Mouse (Mus musculus) liver (tissue): ENCODE measurements at regions not wholly inside any gene's neighbourhood (a gene's known extent, or its start where the extent isn't known, plus 50 kb on each side); places are given as distances from the start of the nearest gene placed in this dataset.

Source experiments
- DNase-seq: peaks from one replicate; pipeline ENCODE4 v3.0.0-alpha.2; 2020; ENCODE audit warnings: mixed read lengths

DNA sequence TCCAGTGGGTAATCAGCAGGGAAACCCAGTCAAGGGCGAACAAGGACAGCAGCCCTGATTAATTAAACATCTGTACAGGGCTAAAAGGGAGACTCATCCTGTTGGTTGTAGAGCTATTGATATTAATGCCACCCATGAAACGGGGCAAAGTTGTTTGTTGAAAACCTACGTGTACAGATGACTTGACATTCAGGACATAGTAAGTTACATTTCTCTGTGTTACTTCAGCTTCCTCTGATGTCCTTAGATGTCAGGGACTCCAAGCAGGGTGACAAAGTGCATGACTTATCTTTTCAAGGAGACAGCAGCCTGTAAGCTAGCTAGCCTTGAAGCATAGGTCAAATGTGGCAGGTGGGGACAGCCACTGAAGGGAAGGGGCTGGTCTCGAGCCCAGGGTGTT is 390.5 kb downstream of the Ccdc171 start:
- DNase-seq, result no peak

DNA sequence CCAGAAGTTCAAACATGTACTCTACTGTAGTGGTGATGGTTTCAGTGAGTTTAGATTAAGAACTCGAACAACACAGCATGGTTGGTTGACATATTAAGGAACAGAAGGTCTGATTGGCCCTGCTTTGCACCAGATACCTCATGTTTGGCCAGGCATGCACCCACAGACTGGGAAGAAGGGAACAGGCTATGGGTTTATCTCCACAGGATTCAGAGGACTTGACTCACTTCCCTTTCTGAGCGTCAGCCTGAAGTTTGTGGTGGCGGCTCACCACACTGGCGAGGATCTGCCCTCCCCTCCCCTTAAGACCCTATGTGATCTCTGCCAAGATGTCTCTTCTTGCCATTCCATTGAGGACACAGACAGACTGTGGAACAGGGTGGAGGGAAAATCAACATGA is 391.7 kb downstream of the Ccdc171 start:
- no peak for DNase-seq

DNA sequence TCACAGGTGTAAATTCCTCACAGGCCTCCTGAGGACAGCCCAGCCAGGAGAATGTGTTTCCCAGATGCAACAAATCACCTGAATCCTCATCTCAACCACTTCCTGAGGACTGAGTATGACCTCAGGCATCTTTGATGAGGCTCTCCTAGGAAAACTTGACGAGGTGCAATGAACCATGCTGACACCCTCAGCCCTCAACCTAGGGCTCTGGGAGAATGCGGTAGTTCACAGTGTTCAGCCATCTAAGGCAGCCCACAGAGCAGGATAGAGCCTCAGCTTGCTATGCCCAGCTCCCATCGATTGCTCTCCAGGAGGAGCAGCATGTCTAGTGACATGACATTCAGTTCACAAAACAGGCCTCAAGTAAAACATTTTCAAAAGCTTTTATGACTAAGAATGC is 392.7 kb downstream of the Ccdc171 start:
- DNase-seq, result no peak

DNA sequence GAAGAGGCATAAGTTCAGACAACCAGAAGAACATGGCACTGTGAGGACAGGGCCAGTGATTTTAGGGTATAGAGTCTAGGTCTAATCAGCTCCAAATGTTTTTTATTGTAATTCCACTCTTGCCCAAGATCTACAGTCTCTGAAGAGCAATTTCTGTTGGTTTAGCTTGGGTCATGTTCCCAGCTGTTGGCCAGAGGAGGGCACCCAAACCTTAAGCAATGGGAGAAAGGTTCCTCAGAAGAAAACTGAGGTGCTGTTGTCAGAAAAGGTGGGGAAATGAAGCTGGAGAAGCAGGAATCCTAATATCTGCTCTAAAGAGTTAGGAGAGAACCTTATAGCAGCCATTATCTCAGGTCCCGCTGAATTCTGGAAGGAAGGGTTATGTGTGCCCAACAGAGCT is 393.7 kb downstream of the Ccdc171 start:
- no peak for DNase-seq

DNA sequence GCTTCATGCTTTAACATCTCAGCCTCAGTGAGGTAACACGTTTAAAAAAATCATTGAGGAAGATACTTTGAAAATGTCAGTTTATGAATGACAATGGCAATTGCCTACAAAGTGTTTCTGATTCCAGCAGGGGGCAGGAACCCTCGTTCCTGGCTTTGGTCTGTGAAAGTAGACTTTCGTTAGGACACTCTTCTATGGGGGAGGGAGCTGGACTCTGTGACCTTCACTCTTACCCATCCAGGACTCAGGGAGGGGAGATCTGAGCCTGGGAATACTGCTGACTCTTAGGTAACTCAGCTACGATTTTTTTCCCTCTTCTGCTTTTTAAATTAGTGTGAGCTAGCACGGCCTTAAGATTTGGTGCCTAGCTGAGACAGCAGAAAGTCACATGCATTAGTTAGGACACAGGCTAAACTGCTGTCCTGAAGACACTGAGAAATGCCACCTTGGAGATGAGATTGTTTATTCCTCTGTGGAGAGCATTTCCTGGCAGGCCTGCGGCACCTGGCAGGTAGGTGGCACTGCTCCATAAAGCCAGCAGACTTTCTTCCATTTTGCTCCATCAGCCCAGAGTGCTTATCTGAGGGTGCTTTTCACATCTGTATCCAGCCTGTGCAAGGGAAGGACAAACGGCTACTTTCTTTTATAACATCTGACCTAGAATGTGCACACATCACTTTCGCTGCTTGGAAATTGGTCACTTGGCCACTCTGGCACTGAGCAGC is 399.9 kb downstream of the Ccdc171 start:
- DNase-seq, result no peak

DNA sequence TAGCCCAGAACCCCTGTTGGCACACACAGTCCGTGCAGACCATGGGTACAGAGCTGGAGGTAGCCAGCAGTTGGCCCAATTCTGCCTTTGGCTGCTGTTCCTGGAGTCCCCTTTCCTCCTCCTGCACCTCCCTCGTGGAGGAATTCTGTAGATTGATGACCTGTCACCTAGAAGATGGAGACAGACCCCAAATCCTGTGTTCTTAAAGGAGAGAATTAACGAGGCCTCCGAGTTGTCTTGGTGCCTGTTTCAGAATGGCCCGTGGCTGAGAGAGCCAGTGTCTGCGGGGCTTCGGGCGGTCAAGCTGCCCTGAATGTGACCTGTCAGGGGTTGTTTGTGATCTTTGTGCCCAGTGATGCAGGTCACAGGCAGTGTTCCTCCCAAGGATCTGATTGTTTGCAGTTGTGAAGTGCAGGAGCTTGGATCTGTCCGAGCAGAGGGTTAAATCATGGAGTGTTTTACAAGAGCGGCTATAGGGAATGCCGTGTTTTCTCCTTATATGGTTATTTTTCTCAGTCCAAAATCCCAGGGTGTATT is 400.9 kb downstream of the Ccdc171 start:
- DNase-seq, result no peak

DNA sequence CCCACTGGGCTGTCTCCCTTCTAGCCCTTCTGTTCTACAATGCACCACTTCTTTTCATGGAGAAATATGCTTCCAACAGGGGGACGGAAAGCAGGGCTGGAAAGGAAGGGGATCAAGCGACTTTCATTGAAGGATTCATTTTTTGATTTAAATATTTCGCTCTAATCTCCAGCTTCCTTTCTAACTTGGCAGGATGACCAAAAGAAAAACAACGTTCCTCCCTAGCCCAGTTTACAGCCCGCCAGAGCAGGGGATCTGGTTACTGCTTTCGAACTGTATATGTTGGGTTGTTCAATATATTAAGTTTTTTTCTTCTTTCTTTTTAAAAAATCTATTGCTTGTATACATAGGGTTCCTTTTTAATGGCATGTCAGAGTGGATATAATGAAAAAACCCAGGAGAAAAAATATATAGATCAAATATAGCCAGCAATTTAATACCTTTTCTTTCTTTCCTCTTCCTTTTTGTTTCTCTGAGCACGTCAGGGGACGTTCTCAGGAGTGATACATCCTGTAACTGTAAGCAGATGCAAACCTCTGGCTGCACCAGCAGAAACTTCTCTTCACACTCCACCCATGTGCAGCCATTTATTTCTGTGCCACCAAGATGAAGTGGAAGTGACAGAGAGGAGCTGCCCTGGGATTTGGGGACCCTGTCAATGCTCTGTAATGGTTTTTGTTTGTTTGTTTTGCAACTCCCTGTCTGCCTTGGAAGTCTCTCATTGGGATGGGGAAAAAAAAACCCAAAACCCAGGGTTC is 406.7 kb downstream of the Ccdc171 start:
- no peak for DNase-seq

DNA sequence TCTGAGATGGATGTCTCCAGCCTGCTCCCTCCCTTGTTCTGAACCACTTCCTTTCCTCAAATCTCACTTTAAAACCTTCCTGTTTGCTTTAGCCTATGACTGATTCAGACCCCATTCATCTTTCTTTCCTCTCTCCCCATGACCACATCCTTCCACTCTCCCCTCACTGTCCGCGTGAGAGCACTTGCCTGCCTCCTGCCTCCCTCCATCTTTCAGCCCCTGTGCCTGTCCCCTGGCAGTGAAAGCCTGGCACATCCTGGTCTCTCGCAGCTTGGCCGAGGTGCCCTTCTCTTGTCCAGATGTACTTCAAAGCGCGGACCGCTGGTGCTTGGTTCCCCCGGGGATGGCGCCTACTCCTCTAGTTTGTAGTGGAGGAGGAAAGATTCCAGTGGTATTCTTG is 416.3 kb downstream of the Ccdc171 start:
- no peak for DNase-seq

DNA sequence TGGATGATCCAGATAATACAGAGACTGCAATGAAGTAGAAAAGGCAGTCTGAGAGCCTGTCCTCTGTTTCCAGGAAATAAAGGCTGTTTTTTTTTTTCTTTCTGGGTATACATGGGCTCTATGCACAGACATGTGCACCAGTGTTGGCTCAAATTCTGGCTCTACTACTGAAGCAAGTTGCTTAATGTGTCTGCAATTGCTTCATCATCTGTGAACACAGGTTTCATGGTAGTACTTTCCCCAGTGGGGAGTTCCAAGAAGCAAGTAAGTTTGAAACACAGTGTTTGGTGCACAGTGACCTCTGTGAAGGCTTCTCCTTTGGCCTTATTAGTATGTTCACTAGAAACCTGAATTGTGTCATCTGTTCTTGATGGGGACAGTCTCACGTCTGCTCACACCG is 424.3 kb downstream of the Ccdc171 start:
- DNase-seq, result no peak

DNA sequence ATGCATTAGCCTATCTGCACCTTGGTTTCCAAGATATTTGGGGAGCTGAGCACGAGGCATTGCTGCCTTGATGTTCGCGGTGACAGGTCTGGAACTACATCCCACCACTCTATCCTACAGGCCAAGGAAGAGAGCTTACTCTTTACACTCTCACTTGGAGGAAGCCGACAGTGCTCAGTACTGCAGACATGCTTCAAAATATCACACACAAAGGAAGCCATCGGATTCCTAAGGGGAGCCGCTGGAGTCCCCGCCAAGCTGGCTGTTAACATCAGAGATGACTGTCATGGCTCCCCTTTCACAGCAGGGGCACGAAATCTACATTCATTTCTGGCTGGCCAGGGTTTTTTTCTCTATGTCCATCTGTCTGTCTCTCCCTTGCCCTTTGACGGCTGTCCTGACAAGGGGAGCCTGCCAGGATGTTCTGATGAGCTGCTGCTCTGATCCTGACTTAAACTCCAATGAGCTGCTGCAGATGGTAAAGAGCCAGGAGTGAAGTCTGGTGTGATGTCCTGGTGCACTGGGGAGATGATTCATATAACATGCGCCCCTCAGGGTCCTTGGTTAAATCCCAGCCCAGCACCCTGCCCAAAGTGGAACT is 425.6 kb downstream of the Ccdc171 start:
- DNase-seq, result no peak

DNA sequence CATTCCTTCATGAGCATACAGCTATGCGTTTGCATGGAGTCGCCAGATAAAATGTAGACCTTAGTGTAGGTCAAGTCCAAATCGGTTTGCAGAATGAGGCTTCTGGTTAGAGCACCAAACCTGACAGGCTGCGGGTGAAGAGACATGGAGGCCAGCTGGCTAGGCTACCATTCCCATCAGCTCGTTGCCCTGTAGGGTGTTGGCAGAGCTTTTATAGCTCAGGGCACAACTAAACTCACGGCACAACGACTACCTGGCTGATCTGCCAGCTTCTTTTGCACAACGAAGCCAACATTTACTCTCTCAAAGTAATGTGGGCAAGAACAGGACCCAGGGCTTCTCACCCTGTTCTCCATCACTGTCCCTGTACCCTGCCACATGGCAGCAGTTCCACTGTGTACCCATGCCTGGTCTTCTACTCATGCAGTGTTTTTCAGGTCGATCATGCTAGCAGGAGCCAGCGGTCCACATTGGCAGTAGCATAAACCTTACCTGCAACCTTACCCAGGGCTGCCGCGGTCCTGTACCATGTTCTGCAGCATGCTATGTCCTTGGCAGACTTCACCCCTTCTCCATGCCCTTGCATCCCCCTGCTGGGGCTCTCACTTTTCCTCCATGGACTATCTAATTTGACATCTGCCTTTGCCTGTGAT is 431.0 kb downstream of the Ccdc171 start:
- no peak for DNase-seq

DNA sequence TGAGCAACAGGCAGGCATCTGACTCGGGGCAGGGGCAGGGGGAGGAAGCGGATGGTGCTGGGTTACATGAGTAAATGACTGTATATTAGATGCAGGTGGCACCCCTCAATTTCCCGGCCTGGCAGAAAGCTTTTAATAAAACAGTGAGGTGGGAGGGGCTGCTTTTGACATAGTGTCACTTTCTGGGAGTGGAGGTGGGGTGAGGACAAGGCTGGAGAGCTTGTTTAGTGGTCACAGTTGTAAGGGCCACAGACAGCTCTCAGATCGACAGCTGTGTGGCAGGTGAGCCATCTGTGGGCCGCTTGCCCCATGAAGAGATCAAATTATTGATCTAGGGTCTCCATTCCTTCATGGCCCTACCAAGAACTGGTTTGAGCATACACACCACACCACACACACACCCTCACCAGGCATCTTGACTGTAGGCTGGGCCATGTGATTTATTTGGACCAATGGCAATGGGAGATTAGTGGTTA is 431.9 kb downstream of the Ccdc171 start:
- DNase-seq, result no peak

DNA sequence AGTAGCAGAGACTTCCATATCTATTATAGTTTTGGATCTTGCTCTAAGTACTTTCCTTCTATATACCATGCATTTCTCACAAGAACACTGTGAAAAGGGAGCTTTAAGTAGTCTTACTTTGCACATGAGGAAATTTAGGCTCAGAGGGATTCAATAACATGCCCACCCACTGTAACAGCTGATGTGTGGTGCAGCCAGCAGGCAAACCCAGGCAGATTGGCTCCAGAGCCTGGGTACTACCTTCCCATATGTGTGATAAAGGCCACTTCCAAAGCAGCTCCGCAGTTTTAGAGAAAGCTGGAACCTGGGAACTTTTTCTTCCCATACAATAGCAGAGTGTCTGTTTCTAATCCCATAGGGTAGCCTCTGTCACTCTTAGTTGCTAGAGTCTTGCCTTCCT is 441.6 kb downstream of the Ccdc171 start:
- no peak for DNase-seq

DNA sequence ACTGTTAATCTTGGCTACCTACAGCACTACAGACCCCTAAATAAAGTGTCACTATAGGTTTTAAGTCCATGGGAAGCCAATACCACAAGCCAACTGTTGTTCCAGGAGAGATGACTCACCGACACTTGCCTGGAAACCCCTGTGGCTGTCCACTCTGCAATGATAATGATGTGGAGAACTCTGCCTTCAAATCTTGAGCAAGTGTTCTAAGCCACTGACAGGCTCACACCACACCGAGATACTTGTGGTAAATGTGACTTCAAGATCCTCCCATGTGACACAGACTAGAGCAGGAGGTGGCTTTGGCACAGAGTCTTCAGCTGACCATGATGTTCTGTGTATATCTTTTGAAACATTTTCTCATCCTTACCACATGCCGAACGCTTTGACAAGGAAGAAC is 447.8 kb downstream of the Ccdc171 start:
- no peak for DNase-seq

DNA sequence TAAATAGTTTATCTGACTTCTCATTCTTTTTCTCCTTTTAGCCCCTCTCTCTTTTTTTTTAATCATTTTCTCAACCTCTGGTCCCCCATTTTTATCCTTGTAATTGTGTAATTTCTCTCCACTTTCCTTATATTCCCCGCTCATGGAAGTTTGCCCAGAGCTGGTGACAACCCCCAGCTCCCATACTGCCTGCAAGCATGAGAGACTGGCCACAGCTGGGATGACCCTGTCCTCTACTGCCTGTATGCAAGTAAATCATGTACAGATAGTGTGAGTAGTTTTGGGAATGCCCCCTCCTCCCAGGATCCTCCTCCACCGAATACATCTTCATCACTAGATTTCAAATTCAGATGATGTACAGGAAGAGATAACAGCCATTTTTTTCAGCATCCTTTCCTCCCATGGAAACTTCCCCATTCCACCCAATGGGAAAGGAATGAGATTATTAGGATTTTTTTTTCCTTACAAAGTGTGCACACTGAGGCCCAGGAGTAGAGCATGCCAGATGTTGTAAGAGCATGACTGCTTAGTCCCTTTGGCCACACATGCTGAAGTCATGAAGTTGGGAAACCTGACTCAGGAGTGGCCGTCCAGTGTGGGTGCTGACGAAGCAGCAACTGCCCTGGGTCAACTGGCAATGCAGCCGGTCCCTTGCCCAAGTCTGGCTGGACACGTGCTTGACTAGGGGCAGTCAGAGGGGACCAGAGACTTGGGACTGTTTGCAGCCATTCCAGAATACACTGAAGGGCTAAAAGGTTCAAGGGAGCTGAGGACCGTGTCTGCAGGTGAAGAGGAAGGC is 449.1 kb downstream of the Ccdc171 start:
- DNase-seq, result no peak

DNA sequence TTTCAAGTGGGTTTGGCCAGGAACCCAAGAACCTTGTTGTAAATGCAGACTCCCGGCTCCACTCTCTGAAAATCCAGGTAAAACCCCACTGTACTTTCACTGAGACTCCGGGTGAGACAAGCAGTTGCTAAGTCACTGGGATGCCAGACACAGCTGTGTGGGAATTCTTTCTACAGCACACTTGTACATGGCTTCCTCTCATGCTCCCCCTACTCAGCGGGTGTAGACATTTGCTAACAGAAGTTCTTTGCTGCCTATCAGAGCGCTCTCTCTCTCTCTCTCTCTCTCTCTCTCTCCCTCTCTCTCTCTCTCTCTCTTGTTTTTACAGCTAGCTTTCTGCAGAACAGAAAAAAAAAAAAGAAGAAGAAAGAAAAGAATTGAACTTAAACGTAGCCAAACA is 450.2 kb downstream of the Ccdc171 start:
- no peak for DNase-seq

DNA sequence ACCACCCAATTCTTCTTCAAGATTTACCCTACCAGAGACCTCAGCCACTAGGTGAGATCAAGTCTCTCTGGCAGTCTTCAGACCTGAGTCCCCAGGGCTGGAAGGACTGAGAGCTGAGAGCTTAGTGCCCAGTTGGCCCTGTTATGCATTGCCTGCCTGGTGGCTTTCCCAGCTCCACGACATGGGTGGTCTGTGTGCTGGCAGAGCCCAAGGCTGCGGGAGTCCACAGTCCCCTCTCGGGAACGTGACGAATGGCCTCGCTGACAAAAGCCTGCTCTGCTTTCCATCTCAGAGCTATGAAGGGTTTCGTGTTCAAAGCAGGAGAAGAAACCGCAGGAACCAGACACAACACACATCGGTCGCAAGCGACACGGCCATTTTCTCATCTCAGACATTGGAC is 450.7 kb downstream of the Ccdc171 start:
- no peak for DNase-seq

DNA sequence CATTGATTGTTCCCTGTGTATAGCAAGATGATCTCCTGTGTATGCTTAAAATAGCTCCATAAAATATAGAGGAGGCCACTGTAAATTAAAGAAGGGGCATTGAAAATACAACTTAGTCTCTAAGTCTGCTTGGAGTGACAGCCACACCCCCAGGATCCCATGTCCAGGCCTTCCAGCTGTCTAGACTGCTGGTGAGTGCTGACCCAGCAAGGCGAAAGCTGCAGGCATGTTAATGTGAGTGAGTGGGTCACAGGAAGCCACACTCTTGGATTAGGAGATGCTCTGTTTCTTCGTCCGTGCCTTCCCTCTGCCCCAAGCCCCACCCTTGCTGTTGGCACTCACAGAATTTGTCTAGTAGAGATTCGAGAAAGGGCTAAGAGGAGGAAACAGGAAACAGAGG is 453.7 kb downstream of the Ccdc171 start:
- no peak for DNase-seq

DNA sequence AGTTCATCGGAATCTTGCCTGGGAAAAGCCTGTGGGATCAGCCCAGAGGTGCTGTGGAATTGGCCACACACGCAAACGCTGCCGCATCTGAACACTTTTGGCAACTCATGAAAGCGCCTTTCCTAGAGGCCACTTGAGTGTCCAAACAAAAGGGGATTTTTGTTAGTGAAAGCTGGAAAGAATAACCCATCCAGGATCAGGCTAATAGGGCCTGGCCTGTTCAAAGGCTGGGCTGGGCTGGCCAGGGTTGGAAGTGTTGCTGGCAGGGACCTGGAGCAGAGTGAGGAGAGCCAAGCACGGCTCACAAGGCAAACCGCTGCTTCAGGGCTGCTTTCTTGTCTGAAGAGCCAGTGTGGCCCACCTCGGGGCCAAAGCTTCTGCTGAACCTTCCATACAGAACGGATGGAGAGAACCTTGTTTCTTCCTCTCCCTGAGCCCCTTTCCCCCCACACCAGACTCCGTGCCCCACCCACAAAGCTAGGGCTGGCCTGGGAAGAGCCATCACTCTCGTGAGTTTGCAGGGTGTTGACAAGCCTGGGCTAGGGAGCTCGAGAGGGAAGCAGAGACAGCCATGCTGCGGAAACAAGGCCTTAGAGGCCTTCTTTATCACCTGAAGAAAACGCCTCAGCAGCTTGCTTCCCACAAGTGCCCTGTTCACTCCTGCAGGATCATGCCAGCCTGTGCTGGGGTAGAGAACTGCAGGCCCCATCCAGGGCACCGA is 459.5 kb downstream of the Ccdc171 start:
- DNase-seq, result no peak

DNA sequence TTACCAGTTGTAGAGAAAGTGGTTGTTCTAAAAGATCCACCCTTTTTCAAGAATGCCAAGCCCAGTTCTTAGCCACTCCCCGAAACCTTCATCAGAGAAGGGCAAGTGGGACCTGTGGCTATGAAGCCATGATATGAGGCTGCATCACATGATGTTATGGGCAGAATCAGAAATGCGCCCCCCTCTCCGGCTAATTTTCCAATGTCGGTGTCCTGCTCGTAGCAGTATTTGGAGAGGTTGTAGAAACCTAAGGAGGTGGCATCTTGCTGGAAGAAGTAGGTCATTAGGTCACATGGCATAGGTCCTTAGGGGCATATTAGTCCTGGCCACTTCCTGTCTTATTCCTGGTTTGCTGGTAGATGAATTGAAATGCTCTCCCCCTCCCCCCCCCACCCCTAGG is 460.1 kb downstream of the Ccdc171 start:
- no peak for DNase-seq

DNA sequence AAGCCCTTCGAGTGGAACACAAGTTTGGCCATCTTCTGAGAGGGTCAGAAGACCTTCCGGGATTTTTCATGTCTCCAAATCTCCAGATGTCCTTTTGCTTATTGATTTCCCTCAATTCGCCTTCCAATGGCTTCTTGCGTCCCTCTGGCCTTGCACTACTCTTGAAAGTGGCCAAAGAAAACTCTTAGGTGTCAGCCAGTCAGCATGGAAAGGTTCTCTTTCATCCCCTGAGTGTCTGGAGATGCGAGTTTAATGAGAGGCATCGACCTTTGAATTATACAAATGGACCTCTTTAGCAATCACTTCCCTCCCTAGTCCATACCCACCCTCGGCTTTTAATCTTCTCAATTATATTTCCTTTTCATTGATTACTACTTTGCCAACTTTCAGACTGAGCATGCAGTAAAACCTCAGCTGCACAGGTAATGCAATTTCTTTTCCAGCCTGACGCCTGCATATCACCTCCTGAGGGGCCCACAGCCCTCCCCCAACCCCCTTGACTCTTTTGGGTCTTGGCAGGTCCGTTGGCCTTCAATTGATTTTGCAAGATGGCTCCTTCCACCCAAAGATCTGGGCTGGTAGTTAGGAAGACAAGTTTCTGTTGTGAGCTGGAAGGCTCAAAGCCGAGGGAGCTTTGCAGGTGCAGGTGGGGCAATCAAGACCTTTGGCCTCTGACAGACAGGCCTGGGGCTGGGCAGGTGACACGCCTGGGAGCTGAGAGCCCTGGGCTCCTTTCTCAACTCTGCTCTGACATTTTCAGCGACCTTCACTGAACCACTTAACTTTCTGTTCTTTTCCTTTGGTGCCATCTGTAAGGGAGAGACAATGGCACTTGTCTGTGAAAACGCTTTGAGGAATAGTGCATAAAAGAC is 461.8 kb downstream of the Ccdc171 start:
- DNase-seq, result no peak
